Mouse (Mus musculus): Measurements from ENCODE around the gene Lclat1. TPM values are rescaled to one million over a fixed set of nuclear protein-coding genes. Genes with fewer than 3 reads are reported as not detected.
A peak's percentile ranks its signal among the peaks of the same experiment; 100 is the strongest.
"Not testable (repeated sequence)": the region's sequence is repeated elsewhere in the genome, so short reads cannot be mapped to it uniquely, and the experiment has no call there.

Gene Lclat1
- total RNA-seq, 2 experiments from 2014 or later: 15.9 to 17.4 TPM

GRCm38 (mm10) chr17:73138217-73138616 lies 30.4 kb downstream of the Lclat1 start:
- DNase-seq: no peak

DNA sequence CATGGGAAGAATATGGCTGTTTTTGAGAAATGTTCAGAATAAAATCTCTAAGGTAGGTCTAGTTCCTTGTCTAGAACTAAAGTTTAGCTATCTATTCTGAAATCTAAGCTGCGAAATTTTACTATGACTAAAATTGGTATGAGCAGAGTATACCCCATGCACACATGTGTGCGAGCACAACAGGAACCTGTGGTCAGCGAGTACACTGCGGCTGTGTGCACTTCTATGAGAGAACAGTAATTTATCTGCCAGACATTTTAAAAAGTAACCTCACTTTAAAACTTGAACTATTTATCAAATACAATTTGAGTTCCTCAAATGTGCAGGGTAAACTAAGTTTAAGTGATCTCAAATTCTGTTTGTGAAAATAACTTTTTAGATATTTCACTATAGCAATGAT lies 34.2 kb downstream of the Lclat1 start:
- no peak for DNase-seq

GRCm38 (mm10) chr17:73142445-73142844 lies 34.7 kb downstream of the Lclat1 start:
- no peak for DNase-seq

DNA sequence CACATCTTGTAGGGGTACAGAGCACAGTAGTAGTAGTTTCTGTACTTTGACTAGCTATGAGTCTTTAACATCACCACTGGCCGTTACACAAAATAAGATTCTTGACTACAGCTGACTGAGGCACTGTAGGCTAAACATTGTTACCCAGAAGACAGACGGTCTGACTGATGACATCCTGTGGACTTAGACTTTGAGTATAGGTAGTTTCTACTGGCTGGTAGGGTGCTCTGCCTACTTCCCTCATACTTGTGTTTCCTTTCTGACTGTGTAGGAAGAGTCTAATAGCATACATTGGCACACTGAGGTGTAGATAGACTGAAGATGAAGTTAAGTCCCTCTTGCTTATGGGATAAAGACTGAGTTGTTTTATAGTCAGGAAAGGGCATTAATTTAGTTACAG lies 37.6 kb downstream of the Lclat1 start:
- DNase-seq: no peak

- no peak for DNase-seq
Measured at GRCm38 (mm10) chr17:73148607-73149006, 40.8 kb downstream of the Lclat1 start.

DNA sequence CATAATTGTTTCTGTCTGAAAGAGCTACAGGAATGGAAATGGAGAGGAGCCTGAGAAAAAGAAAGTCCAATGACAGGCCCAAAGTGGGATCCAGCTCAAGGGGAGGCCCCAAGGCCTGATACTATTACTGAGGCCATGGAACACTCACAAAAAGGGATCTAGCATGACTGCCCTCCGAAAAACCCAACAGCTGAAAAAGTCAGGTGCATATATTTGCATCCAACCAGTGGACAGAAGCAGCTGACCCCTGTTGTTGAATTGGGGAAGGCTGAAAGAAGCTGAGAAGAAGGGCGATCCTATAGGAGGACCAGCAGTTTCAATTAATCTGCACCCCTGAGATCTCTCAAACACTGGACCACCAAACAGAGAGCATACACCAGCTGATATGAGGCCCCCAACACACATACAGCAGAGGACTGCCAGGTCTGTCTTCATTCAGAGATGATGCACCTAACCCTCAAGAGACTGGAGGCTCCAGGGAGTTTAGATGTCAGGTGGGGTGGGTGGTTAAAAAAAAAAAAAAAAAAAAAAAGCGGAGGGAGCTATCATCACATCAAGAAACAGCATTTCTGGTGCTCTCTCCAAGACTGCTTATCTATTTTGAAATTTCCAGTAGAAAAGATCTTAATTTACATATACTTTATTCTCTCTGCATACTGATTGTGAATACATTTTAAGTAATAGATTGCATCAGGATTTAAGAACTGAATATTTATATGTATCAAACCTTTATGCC lies 45.2 kb downstream of the Lclat1 start:
- not testable (repeated sequence) for DNase-seq

- no peak for DNase-seq
Measured at GRCm38 (mm10) chr17:73153672-73154071, 45.9 kb downstream of the Lclat1 start.

- no peak for DNase-seq
Measured at GRCm38 (mm10) chr17:73156606-73157005, 48.8 kb downstream of the Lclat1 start.

DNA sequence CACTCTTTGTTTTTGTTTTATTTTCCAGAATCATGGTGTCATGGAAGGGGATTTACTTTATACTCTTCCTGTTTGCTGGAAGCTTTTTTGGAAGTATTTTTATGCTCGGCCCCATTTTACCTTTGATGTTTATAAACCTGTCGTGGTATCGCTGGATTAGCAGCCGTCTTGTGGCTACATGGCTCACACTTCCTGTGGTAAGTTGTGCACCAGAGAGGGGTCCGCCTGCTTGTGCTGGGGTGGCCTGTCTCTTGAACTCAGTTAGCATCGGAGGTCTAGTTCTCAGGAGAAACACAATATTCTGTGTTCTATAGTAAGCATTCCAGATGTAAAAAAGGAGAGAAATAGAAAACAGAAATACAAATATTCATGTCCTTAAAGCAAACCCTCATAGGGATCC lies 54.0 kb downstream of the Lclat1 start:
- DNase-seq: no peak

- DNase-seq: no peak
Measured at GRCm38 (mm10) chr17:73162445-73163208, 54.8 kb downstream of the Lclat1 start.

- no peak for DNase-seq
Measured at GRCm38 (mm10) chr17:73163597-73163996, 55.8 kb downstream of the Lclat1 start.

DNA sequence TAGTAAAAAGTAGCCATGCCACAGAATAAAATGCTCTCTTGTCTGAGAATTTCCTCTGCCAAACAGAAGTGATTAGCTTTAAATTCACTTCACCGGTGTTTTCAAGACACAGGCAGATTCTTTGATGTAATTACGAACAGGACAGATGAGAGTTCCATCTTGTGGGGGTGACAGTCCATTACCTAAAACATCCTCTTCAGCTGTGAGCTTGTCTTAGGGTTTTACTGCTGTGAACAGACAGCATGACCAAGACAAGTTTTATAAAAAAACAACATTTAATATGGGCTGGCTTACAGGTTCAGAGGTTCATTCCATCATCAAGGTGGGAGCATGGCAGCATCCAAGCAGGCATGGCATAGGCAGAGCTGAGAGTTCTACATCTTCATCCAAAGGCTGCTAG lies 56.3 kb downstream of the Lclat1 start:
- DNase-seq: no peak

DNA sequence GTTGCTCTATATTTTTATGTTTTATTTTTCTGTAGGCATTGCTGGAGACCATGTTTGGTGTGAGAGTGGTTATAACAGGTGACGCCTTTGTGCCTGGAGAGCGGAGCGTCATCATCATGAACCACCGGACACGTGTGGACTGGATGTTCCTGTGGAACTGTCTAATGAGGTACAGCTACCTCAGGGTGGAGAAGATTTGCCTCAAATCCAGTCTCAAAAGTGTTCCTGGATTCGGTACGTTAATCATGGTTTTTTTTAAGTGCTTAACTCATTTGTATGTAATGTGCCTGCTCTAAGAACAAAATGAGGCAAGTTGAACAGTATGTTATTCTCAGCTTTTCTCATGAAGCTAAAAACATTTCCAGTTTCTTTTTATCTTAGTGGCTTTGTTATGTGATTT lies 61.7 kb downstream of the Lclat1 start:
- DNase-seq: no peak

- DNase-seq: no peak
Measured at GRCm38 (mm10) chr17:73170141-73170540, 62.4 kb downstream of the Lclat1 start.

DNA sequence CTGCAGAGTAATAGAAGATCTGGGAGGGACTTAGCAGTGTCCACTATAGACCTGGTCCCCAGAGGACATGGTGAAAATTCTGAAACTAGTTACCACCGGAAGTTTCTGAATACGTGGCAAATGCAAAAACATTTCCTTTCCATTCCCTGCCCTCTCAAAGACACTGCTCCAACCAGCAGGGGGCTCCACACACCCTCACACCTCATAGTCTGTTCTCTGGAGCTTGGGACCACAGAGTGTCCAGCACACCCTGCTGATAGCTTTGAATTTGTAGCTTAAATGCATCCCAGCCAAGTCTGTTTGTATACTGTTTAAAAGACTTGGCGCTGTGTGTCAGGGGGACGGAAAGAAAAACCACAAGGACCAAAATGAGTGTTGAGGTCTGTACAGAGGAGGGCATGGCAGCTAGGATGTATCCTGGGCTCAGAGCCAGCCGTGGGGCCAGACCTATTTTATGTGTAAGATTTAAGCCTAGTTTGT lies 66.3 kb downstream of the Lclat1 start:
- peak; percentile 62 for DNase-seq

GRCm38 (mm10) chr17:73175720-73176119 lies 67.9 kb downstream of the Lclat1 start:
- no peak for DNase-seq

DNA sequence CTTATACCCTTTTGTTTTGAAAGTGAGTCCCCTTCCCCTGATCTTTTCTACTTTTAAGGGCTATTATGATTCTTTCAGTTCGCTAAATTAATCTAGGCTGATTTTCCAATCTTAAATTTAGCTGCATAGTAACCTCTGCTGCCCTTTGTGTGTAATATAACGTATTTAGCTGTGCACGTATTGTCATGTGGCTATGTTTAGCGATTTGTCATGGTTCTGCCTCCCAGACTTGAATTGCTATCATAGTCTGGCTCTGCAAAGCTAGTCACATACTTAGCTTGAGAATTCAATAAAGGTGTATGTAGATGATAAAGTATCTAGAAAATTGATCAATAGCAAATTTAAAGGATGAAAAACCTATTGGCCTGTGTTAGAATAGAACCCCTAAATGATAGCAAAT lies 69.3 kb downstream of the Lclat1 start:
- DNase-seq: no peak

DNA sequence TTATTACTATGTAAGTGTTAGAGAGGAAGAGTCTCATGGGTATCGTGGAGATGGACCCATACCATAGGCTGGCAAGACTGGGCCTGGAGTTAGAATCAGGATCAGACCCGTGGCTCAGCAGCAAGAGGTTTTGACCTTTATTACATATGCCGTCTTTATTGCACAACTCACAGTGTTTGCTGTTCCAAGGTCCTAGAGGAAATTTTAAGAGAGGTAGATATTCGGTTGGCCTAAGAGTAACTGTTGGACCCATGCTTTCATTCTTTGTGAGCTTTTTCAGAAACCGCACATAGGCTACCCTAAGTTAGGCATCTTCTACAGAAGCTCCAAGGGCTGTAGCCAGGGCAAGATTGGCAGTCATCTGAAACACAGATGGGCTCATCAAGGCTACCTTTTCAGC lies 79.1 kb downstream of the Lclat1 start:
- DNase-seq: no peak

DNA sequence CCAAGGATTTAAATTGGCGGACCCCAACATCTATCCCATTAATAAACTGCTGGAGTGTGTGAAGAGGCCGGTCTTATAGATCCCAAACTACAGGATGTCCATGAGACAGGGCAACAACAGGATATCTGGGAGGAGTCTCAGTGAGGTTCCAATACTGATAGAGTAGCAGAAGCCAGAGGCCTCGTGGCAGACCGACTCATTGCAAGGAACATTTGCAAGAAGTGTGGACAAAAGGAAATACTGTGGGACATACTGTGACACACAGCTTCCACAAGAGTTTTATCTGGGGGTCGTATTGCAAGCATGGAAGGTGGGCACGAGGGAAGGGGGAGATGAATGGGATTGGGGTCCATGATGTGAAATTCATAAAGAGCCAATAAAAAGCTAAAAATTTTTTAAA lies 86.4 kb downstream of the Lclat1 start:
- DNase-seq: no peak

DNA sequence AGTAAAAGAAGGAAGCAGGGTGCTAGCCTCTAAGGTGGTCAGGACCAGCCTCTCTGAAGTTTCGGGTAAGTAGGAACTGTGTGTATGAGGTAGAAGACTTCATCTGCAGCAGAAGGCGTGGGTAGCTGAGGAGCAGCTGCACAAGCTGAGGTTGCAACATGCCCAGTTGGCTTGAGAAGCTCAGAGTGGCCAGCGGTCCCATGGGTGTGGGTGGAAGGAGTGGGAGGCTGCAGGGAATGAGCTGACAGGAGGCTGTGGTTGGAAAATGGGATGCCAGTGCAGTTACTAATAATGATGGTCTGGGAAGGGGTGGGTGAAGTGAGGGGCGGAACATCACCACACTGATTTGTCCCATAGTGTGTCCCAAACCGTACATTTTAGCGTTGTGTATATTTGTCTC lies 86.8 kb downstream of the Lclat1 start:
- peak; percentile 13 for DNase-seq

DNA sequence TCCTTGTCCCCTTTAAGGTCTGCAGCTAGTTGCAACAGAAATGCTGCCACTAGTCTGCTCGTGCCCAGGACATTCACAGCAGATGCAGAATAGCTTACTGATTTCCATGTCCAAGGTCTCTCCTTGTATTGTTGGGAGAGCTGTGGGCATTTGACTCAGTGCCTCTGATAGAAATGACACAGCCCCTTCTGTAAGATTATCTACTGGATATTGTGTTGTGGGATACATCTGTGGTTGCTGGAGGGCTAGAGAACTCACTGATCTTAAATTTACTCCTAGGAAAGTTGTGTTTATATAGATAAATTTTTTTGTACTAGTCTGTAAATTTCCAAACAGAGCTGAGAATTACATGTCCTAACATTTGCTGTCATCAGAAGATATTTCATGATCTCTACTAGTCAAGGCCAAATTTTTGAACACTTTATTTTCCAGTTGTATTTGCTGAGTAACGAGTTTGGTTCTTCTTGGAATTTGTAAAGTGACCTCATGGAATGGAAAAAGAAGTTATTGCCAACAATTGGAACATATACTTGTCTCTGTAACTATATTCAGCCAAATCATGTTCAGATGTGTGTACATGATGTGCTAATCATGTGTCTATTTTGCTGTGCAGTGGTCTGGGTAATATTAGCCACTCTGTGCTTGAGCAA lies 87.4 kb downstream of the Lclat1 start:
- no peak for DNase-seq

GRCm38 (mm10) chr17:73196139-73196538 lies 88.4 kb downstream of the Lclat1 start:
- DNase-seq: peak; percentile 18

- no peak for DNase-seq
Measured at GRCm38 (mm10) chr17:73197724-73198123, 89.9 kb downstream of the Lclat1 start.

All from gastrocnemius, postnatal 10 days (tissue).